Mouse (Mus musculus): ENCODE measurements around the gene Rbm20.

Gene Rbm20

DNA sequence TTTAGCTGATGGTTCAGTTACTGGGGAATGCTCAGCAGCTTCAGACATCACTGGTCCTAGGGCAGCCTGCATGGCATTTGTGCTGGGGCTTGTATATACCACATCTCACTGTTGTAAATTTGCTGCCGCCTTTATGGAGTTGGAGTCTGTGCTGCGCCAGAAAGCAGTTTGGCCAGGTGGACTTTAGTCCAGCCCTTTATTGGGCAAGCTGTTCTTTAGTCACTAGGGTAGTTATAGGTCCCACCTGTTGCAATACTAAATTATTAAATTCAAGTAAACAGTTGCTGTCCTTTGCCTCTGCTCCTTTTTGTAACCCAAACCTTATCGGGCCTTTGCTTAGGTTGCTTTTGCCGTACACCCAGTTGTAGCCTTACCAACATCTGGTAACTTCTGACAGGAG lies 237.8 kb downstream of the Rbm20 start:
- no peak for DNase-seq

Data from kidney, postnatal 4 days (tissue).